In genomic region chr11:77860947-77861346, GRCm38 (mm10) we compare ENCODE assay signal across 12 mouse cellular contexts. TPM values are rescaled to one million over a fixed set of nuclear protein-coding genes. Genes with fewer than 3 reads are reported as not detected.
"Had no signal": no experiment of that assay in that cellular context is flagged by ENCODE, and none has a peak within 500 bp of the region (broad histone marks: within the 10 kb centered on the region; RNA-seq: fewer than 3 reads in every experiment).

No protein-coding gene starts in this region.

- H3K9ac ChIP-seq: limb, embryonic 13.5 days; liver, embryonic 15.5 days had no signal

- ATAC-seq: lung, postnatal 0 days had no signal

- H3K4me3 ChIP-seq: limb, embryonic 13.5 days; liver, embryonic 15.5 days; neural tube, embryonic 13.5 days had no signal

- DNase-seq: kidney, adult 18-20 months; kidney, postnatal 10 days; kidney, postnatal 4 days; lung, adult 2 months; lung, postnatal 36 days; midbrain, embryonic 14.5 days; thymus, postnatal 4 days had no signal

- H3K27me3 ChIP-seq: liver, embryonic 15.5 days had no signal

- H3K27ac ChIP-seq: limb, embryonic 13.5 days; liver, embryonic 15.5 days; neural tube, embryonic 13.5 days had no signal

- H3K9me3 ChIP-seq: limb, embryonic 13.5 days; liver, embryonic 15.5 days; neural tube, embryonic 13.5 days had no signal

- H3K4me1 ChIP-seq: liver, embryonic 15.5 days had no signal

- H3K4me2 ChIP-seq: limb, embryonic 13.5 days; liver, embryonic 15.5 days; neural tube, embryonic 13.5 days had no signal

RNA-seq across cellular contexts. Expression of gene Pipox, which starts 32.9 kb away (rescaled TPM):
- total RNA-seq: monocyte, adult 5-6 weeks had no signal
